ENCODE assay signal across 27 mouse cellular contexts in genomic region chr9:26804321-26804720, GRCm38 (mm10). TPM values are rescaled to one million over a fixed set of nuclear protein-coding genes. Genes with fewer than 3 reads are reported as not detected.
DNase-seq lines count a peak whose midpoint lies in the region; ATAC-seq and TF ChIP-seq lines count a peak whose summit lies in the region.
"Had no signal": no experiment of that assay in that cellular context is flagged by ENCODE, and none has a peak within 500 bp of the region (broad histone marks: within the 10 kb centered on the region; RNA-seq: fewer than 3 reads in every experiment).

No protein-coding gene starts in this region.

- peak overlapping the region; percentile 35; the same call in 1 of the 2 replicates for H3K27ac ChIP-seq in gastrocnemius, adult 2 months
- 0 out of 2 replicates have a peak overlapping the region, but pooled peaks have one; percentile 27 for H3K27ac ChIP-seq in kidney, embryonic 15.5 days
- H3K27ac ChIP-seq: forebrain, embryonic 10.5 days; forebrain, embryonic 13.5 days; heart, embryonic 15.5 days; hindbrain, embryonic 10.5 days; hindbrain, embryonic 14.5 days had no signal

- H3K4me3 ChIP-seq in gastrocnemius, adult 2 months, result no peak overlapping the region
- H3K4me3 ChIP-seq in kidney, embryonic 15.5 days (replicated peaks), result 0 out of 2 replicates have a peak overlapping the region, but pooled peaks have one; percentile 58
- H3K4me3 ChIP-seq in lung, adult 2 months (replicated peaks; ENCODE audit: extremely low read depth, low read depth, low read length), result no peak overlapping the region
- H3K4me3 ChIP-seq: forebrain, embryonic 10.5 days; forebrain, embryonic 13.5 days; heart, embryonic 12.5 days; heart, embryonic 15.5 days; hindbrain, embryonic 10.5 days had no signal

- intact Hi-C loops in gastrocnemius, adult 2 months (cut with DNase I), result no loop called here

- H3K4me1 ChIP-seq in kidney, embryonic 15.5 days, result peaks cover 17% of the 10 kb centered on the region; the same call in 1 of the 2 replicates
- H3K4me1 ChIP-seq in lung, adult 2 months (ENCODE audit: control insufficient read depth, insufficient read depth, low read length), result peaks cover 6% of the 10 kb centered on the region

- no peak for DNase-seq in gastrocnemius, adult 2 months
- DNase-seq in gastrocnemius, adult 18-20 months (ENCODE audit: low spot score), result no peak
- no peak for DNase-seq in kidney, adult 11 months
- peak; percentile 29 for DNase-seq in lung, postnatal 10 days
- no peak for DNase-seq in lung, adult 2 months
- DNase-seq in retina, postnatal 1 day, result peak; percentile 67
- no peak for DNase-seq in layer of hippocampus, postnatal 36 days
- DNase-seq: cerebellum, adult 18-20 months; cerebellum, adult 9-10 months; cerebellum, postnatal 14 days; gastrocnemius, postnatal 25 days; heart, postnatal 36 days had no signal

- peak overlapping the region; percentile 81 for H3K4me2 ChIP-seq in kidney, embryonic 15.5 days
- H3K4me2 ChIP-seq: forebrain, embryonic 13.5 days; heart, embryonic 12.5 days; heart, embryonic 15.5 days; hindbrain, embryonic 14.5 days had no signal

- TF ChIP-seq POLR2A in lung, adult 2 months (IDR thresholded peaks at IDR 0.05; ENCODE audit: borderline replicate concordance, extremely low read depth, low read depth, low read length), result no peak

- no peaks in the 10 kb centered on the region for H3K36me3 ChIP-seq in kidney, embryonic 15.5 days
- H3K36me3 ChIP-seq: forebrain, embryonic 10.5 days; heart, embryonic 12.5 days; heart, embryonic 15.5 days; hindbrain, embryonic 10.5 days had no signal

- H3K27me3 ChIP-seq in kidney, embryonic 15.5 days, result no peaks in the 10 kb centered on the region
- H3K27me3 ChIP-seq: forebrain, embryonic 13.5 days; heart, embryonic 12.5 days; heart, embryonic 15.5 days had no signal

- ATAC-seq in kidney, embryonic 15.5 days (replicated peaks; ENCODE audit: low FRiP score), result no peak
- ATAC-seq: forebrain, embryonic 13.5 days; forebrain, embryonic 16.5 days; Patski had no signal

- no peak overlapping the region for H3K9ac ChIP-seq in kidney, embryonic 15.5 days
- H3K9ac ChIP-seq: forebrain, embryonic 13.5 days; heart, embryonic 12.5 days; heart, embryonic 15.5 days; hindbrain, embryonic 14.5 days had no signal

- H3K9me3 ChIP-seq in kidney, embryonic 15.5 days (replicated peaks), result no peaks in the 10 kb centered on the region
- H3K9me3 ChIP-seq: forebrain, embryonic 10.5 days; forebrain, embryonic 13.5 days; heart, embryonic 12.5 days; heart, embryonic 15.5 days; hindbrain, embryonic 10.5 days had no signal

- no peak for TF ChIP-seq CTCF in gastrocnemius, adult 2 months (IDR thresholded peaks at IDR 0.05)
- no peak for TF ChIP-seq CTCF in lung, adult 2 months (IDR thresholded peaks at IDR 0.05; ENCODE audit: insufficient read depth, low read length)

RNA-seq across cellular contexts. Expression of gene Glb1l2, which starts 1.9 kb away (rescaled TPM):
- total RNA-seq in gastrocnemius, adult 2 months (2021), result 1 to 10 TPM; 5.9 to 6.8 TPM
- 1 to 10 TPM; 3.1 to 4.6 TPM for total RNA-seq in gastrocnemius, adult 18-20 months (2021)
- polyA plus RNA-seq in kidney, embryonic 15.5 days (2015; fragmentation: Nextera tagmentation; extraction: Ambion mirVana), result 33.2 and 34.0 TPM in 2 replicates
- polyA plus RNA-seq in lung, adult 2 months (2012; rRNA removed), result 20.5 and 30.1 TPM in 2 replicates
- total RNA-seq in layer of hippocampus, postnatal 36 days (2021), result under 1 TPM; 0.40 to 0.63 TPM

RNA-seq across cellular contexts. Expression of gene Glb1l3, which starts 56.4 kb away (rescaled TPM):
- total RNA-seq in gastrocnemius, adult 2 months (2021), result not detected
- total RNA-seq in gastrocnemius, adult 18-20 months (2021), result not detected
- polyA plus RNA-seq in kidney, embryonic 15.5 days (2015; fragmentation: Nextera tagmentation; extraction: Ambion mirVana), result not detected in 2 replicates
- 4.8 and 6.4 TPM in 2 replicates for polyA plus RNA-seq in lung, adult 2 months (2012; rRNA removed)
- not detected for total RNA-seq in layer of hippocampus, postnatal 36 days (2021)
- total RNA-seq: ES-E14; gastrocnemius, adult 8-10 months; gastrocnemius, postnatal 25 days; heart, adult 18-20 months; heart, postnatal 10 days; heart, postnatal 36 days had no signal
- polyA plus RNA-seq: embryonic facial prominence, embryonic 11.5 days; embryonic facial prominence, embryonic 14.5 days; forebrain, embryonic 10.5 days; forebrain, embryonic 13.5 days; forebrain, embryonic 16.5 days; heart, embryonic 12.5 days; heart, embryonic 15.5 days; hindbrain, embryonic 10.5 days; Patski had no signal

Comparison
In these comparisons a context has a peak if more than half of its experiments do, and no peak if none do; other contexts are left out.
1. DNase-seq: peak in lung, postnatal 10 days (single experiment) and retina, postnatal 1 day (single experiment); none in gastrocnemius, adult 2 months (single experiment), gastrocnemius, adult 18-20 months (single experiment), kidney, adult 11 months (single experiment), lung, adult 2 months (single experiment) and layer of hippocampus, postnatal 36 days (0 of 2).